Mouse (Mus musculus): ENCODE data around the gene Slc6a21.
A peak's percentile ranks its signal among the peaks of the same experiment; 100 is the strongest.

Gene Slc6a21

GRCm38 (mm10) chr7:45316536-45316935 is 39.2 kb downstream of the Slc6a21 start:
- DNase-seq: no peak

- no peak for DNase-seq
Observed at GRCm38 (mm10) chr7:45322245-45322644, 44.9 kb downstream of the Slc6a21 start.

- DNase-seq: no peak
Observed at GRCm38 (mm10) chr7:45323069-45323468, 45.8 kb downstream of the Slc6a21 start.

GRCm38 (mm10) chr7:45325800-45326199 is 48.5 kb downstream of the Slc6a21 start:
- DNase-seq: no peak

- no peak for DNase-seq
Observed at GRCm38 (mm10) chr7:45328841-45329475, 51.6 kb downstream of the Slc6a21 start.

GRCm38 (mm10) chr7:45331502-45331901 is 54.2 kb downstream of the Slc6a21 start:
- no peak for DNase-seq

- no peak for DNase-seq
Observed at GRCm38 (mm10) chr7:45332685-45333425, 55.5 kb downstream of the Slc6a21 start.

GRCm38 (mm10) chr7:45333431-45333982 is 56.2 kb downstream of the Slc6a21 start, which contains the start of gene Trpm4:
Gene Trpm4, minus strand, starts transcription at chr7:45333780.
- peak; percentile 57 to 68 for DNase-seq

- DNase-seq: no peak
Observed at GRCm38 (mm10) chr7:45334605-45335004, 57.3 kb downstream of the Slc6a21 start.

- DNase-seq: no peak
Observed at GRCm38 (mm10) chr7:45335056-45335455, 57.7 kb downstream of the Slc6a21 start, which contains the start of gene Hrc. Gene Hrc, plus strand, starts transcription at chr7:45335290.

GRCm38 (mm10) chr7:45336319-45336718 is 59.0 kb downstream of the Slc6a21 start:
- no peak for DNase-seq

- DNase-seq: no peak
Observed at GRCm38 (mm10) chr7:45337469-45337868, 60.2 kb downstream of the Slc6a21 start.

GRCm38 (mm10) chr7:45338161-45338911 is 61.0 kb downstream of the Slc6a21 start:
- peak in 1 of 2 experiments; percentile 24 for DNase-seq

Measured in cerebellum, postnatal 36 days (tissue).